Mouse (Mus musculus) Muller cell, postnatal 12 days (primary cell): ENCODE data around the gene St6gal1.

Source experiments
- DNase-seq: peaks from one replicate; pipeline ENCODE4 v3.0.0-alpha.2; 2015; ENCODE audit errors: inconsistent ontology term

The St6gal1 gene

GRCm38 (mm10) chr16:23223166-23223870, 1.2 kb upstream of the St6gal1 start:
- DNase-seq, result no peak

GRCm38 (mm10) chr16:23223871-23224469, 570 bp upstream of the St6gal1 start:
- peak; percentile 32 for DNase-seq

- DNase-seq, result peak; percentile 43
Observed at GRCm38 (mm10) chr16:23225069-23225721, 655 bp downstream of the St6gal1 start.

- peak; percentile 81 for DNase-seq
Observed at GRCm38 (mm10) chr16:23225821-23226600, 1.5 kb downstream of the St6gal1 start.

GRCm38 (mm10) chr16:23226601-23227351, 2.2 kb downstream of the St6gal1 start:
- DNase-seq, result no peak

GRCm38 (mm10) chr16:23227851-23228250, 3.3 kb downstream of the St6gal1 start:
- DNase-seq, result no peak

- DNase-seq, result no peak
Observed at GRCm38 (mm10) chr16:23228486-23228885, 3.9 kb downstream of the St6gal1 start.

GRCm38 (mm10) chr16:23229945-23230344, 5.4 kb downstream of the St6gal1 start:
- no peak for DNase-seq

GRCm38 (mm10) chr16:23231168-23231567, 6.6 kb downstream of the St6gal1 start:
- no peak for DNase-seq

- DNase-seq, result no peak
Observed at GRCm38 (mm10) chr16:23232691-23233090, 8.2 kb downstream of the St6gal1 start.

GRCm38 (mm10) chr16:23233496-23233895, 9.0 kb downstream of the St6gal1 start:
- DNase-seq, result no peak

- DNase-seq, result no peak
Observed at GRCm38 (mm10) chr16:23234557-23234956, 10.0 kb downstream of the St6gal1 start.

- peak; percentile 53 for DNase-seq
Observed at GRCm38 (mm10) chr16:23235173-23235694, 10.7 kb downstream of the St6gal1 start.

GRCm38 (mm10) chr16:23239583-23239982, 15.0 kb downstream of the St6gal1 start:
- DNase-seq, result peak; percentile 50

- DNase-seq, result peak; percentile 89
Observed at GRCm38 (mm10) chr16:23240049-23240949, 15.8 kb downstream of the St6gal1 start.

- no peak for DNase-seq
Observed at GRCm38 (mm10) chr16:23240950-23241259, 16.4 kb downstream of the St6gal1 start.

GRCm38 (mm10) chr16:23243726-23244425, 19.3 kb downstream of the St6gal1 start:
- DNase-seq, result peak; percentile 59

GRCm38 (mm10) chr16:23244486-23244885, 19.9 kb downstream of the St6gal1 start:
- DNase-seq, result peak; percentile 93

GRCm38 (mm10) chr16:23249285-23249684, 24.7 kb downstream of the St6gal1 start:
- DNase-seq, result no peak

- DNase-seq, result no peak
Observed at GRCm38 (mm10) chr16:23249762-23250161, 25.2 kb downstream of the St6gal1 start.
